Mouse (Mus musculus) T-helper 1 cell (primary cell): ENCODE results near the gene Prr5l.
"Not testable (repeated sequence)": the region's sequence is repeated elsewhere in the genome, so short reads cannot be mapped to it uniquely, and the experiment has no call there.

ENCODE experiments used
- in situ Hi-C: fragments of 300-600 bp; cut with MboI, MseI; formaldehyde crosslinking; loops from one replicate; pipeline ENCODE4 v1.15.1; 2025; ENCODE audit warnings: high pct_unique_total_duplicates

The Prr5l gene

DNA sequence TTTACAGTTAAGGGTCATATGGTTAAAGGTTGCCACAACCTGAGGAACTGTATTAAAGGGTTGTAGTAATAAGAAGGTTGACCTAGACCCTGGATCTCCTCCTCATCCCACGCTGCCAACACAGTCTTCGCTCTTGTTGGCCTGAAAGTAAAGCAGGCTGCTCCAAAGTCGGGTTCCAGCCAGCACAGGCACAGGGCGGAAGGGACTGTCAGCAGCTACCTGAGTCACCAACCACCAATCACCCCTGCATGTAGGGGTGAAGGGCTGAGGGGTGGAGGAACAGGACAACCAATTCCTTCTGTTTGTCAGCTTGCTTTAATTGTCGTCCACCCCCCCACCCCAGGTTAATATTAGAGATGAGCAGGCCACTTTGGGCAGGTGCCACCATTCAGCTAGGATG is 119.3 kb downstream of the Prr5l start:
- in situ Hi-C loops = no loop called here

DNA sequence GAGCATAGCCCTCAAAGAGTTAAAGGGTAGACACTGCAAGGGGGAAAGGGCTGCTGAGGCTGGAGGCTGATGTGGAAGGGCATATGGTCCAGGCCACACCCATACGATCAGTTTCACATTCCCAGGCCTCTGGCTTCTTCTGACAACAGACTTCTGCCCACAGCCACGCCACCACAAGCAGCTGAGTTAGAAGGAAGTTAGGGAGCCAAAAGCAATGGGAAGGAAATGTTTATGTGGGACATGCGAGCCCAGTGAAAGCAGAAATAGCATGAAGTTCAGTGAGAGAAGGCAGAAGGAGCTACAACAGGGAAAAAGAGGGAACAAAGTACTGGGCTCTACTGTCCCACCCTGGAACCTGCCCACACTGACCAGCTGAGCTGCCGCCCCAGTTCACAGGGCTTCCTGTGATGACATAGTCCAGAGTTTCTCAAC is 119.9 kb downstream of the Prr5l start:
- in situ Hi-C loops = no loop called here

DNA sequence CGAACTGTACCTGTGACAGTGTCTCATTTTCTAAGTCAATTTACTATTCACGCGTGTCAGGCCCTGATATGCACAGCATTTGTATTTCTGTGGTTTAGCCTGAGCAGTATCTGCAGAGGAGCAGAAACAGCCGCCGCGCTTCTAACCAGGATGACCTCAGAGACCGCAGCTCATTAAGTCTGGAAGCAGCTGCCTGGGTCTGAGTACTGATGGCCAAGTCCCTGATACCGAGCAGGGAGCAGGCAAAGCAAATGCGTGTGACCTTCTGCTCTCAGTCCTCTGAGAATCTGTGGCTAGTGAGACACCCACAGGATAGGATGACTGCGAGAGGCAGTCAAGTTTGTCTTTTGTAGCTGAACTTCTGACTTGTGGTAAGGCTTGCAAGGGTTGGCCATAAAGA is 120.4 kb downstream of the Prr5l start:
- in situ Hi-C loops = no loop called here

DNA sequence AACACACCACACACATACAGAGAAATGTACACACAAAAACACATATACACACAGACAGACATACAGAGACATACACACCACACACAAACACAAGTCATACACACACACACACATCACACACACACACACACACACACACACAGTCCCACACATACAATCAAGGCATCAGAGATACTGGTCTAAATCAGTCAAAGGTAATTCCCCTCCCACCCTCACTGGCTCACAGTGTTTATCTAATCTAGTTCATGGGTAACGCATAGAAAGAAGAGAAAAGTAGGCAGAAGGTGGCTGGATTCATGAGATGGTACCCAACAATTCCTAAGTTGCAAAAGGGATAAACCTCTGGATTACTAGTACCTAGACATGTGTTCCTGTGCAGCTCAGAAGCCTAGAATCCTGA is 120.9 kb downstream of the Prr5l start:
- in situ Hi-C loops = no loop called here

DNA sequence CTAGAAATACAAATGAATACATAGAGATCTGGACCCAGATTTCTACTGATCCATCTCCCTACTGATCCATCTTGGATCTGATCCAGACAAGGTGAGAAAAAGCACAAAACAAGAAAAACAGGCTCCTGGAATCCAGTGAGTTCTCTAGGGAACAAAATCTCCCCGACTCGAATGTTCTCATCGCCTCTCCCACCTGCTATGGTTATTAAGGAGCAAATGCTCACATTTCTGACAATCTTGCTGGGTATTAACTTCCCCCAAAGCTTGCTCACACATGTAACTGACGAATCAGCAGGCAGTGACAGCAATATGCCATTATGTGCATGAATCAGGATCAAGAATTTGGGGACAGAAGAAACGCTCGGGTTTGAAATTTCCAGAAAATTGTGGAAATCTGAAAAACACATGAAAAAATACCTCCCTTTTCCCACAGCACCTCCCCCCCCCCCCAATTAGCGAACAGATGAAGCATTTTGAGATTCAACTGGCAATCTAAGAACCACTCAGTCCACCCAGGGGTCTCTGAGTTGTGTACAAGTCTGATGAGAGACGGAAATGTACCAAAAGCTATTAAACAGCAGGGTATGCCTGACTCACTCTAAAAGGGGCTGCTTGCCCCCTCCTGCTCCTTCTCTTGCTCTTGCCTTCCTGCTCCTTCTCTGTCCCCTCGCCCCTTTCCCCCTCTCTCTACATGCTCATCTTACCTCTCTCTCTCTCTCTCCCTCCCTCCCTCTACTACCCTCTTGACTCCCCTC is 123.1 kb downstream of the Prr5l start:
- in situ Hi-C loops = no loop called here

DNA sequence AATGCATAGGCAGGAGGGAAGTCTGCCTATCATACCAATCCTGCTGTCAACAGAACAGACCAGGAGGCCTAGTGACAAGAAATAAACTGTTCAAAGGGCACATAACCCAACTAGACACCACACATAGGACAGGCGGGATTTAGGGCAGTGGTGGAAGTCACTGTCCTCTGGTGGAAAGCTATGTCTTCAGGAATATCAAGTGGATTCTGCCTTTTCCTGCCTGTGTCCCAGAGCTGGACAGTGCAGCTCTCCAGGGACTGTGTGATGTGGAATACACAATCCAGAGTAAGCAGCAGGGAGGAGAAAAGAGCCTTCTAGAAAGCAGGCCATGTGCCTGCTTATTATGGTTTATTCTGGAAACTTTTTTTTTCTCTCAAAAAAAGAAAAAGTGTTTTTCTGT is 125.0 kb downstream of the Prr5l start:
- in situ Hi-C loops = no loop called here

DNA sequence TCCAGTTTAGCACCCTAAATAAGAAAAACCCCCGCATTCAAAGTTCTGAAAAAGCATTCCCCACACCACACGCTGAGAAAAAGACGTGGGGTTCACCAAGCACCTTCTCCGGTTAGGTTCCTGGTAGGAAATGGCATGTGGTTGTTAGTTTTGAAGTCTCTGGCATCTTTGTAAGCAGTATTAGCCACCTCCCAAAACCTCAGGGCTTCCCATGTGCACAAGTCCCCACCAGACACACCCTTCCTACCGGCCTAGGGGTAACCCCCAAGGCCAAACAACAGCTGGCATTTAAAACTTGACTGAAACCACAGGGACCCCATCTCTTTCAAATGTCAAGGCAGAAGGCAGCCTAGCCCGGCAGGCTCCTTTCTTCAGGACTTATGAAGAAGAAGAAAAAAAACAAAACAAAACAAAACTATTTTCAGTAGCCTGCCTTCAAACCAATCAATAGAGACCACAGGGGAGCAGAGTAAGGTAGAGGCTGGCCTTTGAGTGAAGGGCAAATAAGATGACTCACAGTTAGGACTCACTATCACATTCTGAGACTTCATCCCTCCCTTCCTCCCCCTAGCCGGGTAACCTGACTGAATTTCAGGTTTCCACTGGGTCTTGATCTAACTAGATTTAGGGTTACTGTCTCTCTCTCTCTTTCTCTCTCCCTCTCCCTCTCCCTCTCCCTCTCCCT is 126.6 kb downstream of the Prr5l start:
- in situ Hi-C loops = no loop called here

DNA sequence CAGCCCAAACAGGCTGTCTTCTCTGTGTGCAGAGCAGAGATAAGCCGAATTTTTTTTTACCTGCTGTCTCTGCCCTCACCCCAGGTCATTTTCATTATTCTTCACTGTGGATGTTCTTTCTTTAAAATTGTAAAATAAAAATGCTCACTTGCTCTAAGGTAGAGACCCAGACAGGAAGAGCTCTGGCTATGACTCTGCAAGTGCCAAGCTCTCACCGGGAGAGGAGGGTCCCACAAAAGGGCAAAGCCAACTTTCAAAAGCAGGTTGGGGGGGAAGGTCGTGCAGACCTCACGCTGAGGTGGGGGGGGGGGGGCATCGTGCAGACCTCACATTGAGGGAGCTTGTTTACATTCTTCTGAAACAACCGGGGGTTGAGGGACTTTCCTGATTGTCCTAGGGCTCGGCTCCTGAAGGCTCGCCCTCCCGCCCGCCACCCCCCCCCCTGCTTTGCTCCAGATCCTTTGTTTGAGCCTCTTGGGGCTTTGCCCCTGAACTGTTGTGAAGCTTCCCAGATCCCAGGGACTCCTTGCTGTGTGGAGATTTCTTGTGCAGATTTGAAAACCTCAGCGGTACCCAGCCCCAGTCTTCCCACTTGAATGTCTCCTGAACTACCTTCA is 127.8 kb downstream of the Prr5l start:
- in situ Hi-C loops = loop anchor here (5.0 kb wide), 1 partner anchor 42 kb away; no protein-coding TSS in a partner anchor

DNA sequence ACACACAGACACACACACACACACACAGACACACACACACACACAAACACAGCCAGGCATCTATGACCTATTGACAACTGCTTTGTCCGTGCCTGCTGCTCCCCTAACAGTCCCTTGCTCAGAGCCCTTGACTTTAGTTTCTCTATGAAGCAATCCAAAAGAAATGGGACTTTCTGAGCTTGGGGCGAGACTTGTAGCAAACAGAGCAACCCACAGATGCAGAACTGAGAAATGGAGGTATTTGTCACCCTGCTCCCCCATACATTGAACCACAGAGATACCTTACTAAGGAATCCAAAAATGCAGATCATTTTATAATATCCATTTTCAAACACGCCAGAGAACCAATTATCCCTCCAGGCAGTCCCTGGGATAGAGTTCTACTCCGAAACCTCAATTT is 128.4 kb downstream of the Prr5l start:
- in situ Hi-C loops = loop anchor here (5.0 kb wide), 1 partner anchor 43 kb away; no protein-coding TSS in a partner anchor

DNA sequence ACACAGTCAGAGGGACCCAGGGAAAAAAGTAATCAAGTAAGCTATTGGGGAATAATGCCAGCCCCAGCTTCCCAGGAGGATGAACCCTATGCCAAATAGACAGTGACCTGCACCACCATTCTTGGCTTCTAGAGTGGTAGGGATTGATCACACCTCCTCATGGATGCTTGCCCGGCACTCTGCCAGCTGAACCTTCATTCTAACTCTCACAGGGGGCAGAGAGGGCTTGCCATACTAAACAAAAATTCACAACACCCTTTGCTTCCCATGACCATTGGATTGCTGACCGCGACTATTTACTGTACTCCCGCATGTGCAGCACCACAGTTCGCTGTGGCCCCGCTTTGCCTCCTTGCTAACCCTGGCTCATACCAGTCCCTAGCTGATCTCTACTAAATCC is 129.8 kb downstream of the Prr5l start:
- in situ Hi-C loops = loop anchor here (5.0 kb wide), 1 partner anchor 44 kb away; no protein-coding TSS in a partner anchor

DNA sequence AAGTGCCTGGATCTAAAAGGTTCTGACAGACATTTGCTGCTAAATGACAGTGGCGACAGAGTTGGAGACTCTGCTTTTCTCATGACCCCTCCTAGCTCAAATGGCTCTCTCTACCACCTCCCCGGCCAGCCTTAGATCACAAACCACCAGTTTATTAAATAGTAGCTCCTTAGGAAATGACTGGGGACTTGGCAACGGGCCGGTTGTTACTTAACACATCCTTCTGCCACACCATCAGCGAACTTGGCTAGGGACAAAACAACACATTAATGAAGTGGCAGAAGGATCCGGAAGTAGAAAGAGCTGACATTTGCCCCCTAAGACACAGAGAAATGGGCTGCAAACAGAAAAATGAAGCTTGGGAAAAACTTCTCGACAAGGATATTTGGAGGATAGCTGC is 130.4 kb downstream of the Prr5l start:
- in situ Hi-C loops = loop anchor here (5.0 kb wide), 1 partner anchor 45 kb away; no protein-coding TSS in a partner anchor

DNA sequence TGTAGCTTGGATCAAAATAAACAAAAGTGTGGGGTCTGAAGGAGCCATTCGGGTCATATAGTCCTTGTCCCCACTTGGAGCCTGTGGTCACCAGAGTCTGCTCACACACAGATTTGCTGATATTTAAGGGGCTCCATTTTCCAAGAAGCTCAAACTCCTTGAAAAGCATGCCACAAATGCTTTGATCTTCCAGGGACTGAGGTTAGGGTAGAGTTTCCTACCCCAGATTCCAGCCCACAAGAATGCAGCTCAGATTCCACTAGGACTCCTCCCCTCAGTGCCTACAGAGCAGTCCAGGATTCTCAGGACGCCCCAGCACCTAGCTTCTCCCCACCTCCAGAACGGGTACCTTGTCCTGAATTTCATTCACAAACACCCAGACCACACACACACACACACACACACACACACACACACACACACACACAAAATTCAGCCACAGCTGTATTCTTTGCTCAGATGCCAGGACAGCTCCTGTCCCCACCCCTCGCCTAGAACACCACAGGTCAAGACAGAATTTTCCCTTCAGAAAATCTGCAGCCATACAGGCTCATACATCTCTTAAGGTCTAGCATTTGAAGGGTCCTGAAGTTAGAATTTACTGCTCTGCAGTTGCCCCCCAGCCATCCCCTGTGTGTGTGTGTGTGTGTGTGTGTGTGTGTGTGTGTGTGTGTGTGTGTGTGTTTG is 131.4 kb downstream of the Prr5l start:
- in situ Hi-C loops = loop anchor here (5.0 kb wide), 1 partner anchor 46 kb away; no protein-coding TSS in a partner anchor

DNA sequence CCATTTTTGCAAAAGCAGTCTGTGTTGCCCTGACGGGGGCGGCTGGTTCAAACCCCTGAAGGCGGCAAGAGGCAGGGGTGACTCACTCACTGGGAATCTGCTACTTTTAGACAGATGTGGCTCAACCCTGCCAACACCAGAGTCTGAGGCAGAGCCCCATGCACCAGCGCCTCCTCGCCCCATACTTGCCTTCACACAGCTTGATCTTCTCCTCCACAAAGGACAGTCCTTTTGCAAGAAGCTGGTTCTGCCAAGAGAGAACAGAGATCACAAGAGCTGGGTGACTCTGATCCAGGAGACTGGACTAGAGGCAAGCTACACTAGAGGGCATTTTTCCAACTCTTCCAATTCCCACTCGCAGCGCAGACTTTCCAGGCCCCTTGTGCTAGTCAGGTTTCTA is 136.3 kb downstream of the Prr5l start:
- in situ Hi-C loops = no loop called here

DNA sequence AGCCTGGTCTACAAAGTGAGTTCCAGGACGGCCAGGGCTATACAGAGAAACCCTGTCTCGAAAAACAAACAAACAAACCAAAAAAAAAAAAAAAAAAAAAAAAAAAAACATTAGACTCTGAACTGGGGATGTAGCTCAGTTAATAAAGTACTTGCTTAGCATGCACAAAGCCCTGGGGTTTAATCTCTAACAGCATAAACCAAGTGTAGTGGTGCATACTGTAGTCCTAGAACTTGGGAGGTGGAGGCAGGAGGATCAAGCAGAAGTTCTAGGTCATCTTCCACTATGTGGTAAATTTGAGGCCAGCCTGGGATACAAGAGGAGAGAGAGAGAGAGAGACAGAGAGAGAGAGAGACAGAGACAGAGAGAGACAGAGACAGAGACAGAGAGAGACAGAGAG is 137.2 kb downstream of the Prr5l start:
- in situ Hi-C loops = not testable (repeated sequence)

DNA sequence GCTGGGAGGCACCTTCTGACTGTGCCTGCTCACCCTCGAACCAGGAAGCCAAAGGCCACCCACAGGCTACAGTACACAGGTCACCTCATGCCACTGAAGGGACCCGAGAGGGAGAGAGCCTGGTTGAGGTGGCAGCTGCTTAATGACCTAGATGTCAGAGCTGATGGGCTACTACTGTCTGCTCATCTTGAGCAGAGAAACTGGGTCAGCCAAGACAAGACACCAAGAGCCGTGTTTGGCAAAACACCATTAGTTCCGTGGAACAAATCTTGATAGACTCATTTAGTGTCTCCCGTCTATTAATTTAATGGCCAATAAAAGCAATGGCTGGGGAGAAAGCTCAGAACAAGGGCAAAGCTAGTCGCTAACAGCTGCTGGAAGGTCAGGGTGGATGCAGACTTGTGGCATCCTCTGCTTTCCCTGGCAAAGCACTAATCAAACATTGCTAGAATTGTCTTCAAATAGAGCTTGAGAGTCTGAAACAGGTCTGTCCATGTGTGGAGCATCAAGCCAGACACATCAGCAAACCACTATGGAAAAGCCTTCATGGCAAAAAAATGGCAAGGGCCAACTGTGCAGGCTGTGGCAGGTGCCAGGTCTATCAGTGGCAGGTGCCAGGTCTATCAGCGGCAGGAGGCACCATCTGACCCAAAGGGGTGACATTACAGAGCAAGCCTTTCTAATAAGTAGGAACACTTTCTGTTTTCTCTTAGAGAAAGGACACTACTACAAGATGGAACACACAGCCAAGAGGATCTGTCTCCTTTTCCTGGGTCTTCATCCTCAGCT is 140.6 kb downstream of the Prr5l start:
- in situ Hi-C loops = no loop called here

DNA sequence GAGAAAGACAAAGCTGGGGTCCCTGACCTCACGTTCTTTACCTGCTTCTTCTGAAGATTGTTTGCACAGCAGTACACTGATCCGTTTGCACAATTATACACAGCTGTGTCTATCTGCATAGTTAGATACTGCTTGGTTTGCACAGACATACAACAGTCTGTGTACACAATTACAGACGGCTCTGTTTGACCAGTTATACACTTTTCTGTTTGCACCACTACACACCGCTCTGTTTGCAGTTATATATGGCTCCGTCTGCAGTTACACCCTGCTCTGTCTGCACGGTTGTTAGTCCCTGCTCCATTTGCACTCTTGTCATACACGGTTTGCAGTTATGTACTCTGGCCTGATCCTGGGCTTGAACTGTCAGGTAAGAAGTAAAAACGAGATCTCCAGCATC is 141.2 kb downstream of the Prr5l start:
- in situ Hi-C loops = no loop called here

DNA sequence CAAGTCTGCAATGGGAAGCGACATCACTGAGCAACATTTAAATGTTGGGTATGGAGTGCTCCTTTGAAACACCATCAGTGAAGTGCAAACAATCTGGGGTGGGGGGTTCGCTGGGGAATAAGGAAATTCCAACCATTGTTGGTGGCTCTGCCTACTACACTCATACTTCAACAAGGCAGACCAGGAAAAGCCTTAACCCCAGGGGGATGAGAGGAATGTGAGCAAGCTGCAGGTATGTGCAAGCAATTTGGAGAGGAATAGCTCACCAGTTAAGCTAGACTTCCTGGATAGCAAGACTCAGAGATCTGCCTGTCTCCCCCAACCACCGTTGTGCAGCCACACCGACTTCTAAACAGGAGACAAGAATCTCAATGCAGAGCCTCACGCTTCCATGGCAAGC is 142.9 kb downstream of the Prr5l start:
- in situ Hi-C loops = no loop called here

DNA sequence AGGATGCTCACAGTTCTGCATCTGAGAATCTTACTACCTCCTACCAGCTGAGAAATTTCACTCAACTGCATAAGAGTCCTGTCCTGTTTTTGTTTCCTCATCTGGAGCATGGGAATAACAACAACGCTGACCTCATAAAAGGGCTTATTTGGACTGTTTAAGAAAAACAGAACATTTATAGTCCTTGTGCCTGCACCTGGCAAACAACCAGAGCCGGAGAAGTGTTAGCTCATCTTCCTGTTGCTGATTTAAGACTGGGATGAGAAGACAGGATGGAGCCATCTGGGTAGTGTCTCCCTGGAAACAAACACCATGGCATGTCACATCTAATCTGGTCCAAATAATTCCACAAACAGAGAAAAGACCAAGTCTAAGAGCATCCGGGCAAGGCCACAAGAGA is 149.3 kb downstream of the Prr5l start:
- in situ Hi-C loops = no loop called here

DNA sequence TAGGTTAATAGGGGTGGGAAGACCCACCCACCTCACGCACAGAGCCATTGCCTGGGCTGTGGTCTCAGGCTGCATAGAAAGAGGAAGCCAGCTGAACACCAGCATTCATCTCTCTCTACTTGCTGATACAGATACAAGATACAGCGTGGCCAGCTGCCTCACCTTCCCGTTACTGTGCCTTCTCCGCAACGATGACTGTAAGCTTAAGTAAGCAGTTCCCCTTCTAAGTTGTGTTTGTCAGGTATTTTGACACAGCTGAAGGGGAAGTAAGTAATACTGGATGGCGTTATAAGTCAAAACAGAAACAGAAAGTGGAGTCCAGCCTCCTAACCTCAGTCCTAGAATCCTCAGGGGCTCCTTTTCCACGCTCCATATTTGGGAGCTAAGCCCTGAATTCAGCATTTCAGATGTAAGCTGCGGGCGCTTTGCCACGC is 150.0 kb downstream of the Prr5l start:
- in situ Hi-C loops = no loop called here

DNA sequence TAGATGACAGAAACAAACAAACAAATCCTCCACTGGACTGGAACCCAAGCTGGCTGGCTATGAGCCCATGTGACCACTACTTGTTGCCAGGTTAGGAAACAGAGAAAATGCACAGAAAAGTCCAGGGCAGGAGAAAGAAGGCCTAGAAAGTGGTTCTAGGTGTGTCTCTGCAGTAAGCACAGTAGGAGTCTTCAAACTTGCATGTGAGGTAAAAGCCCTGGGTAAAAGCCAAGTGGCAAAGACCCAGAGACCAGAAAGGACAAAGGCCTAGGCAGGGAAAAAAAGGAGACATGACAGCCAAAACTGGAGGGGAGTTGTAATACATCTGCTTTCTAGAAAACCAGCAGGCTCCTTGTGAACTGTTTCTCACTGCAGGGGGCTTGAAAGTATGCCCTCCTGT is 151.9 kb downstream of the Prr5l start:
- in situ Hi-C loops = no loop called here

DNA sequence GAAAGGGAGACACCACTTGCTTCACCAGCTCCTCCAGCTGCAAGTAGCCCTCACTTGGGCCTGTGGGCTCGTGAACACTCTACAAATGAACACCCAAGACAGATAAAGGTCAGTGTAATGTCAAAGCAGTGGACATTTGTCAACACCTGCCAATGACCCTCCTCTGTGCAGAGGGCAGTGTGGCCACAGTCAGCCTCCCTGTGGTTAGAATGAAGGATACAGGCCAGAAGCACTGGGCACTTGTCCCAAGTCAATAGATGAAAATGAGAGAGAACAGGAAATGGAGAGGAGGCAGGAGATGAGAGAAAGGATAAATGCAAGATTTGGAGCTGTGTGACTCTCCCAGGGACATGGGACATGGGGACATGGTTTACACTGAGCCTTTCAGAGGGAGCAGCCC is 153.4 kb downstream of the Prr5l start:
- in situ Hi-C loops = loop anchor here (10.0 kb wide), 1 partner anchor 1595 kb away; no protein-coding TSS in a partner anchor
